7 mouse cellular contexts compared by ENCODE assay signal in the genomic region with DNA sequence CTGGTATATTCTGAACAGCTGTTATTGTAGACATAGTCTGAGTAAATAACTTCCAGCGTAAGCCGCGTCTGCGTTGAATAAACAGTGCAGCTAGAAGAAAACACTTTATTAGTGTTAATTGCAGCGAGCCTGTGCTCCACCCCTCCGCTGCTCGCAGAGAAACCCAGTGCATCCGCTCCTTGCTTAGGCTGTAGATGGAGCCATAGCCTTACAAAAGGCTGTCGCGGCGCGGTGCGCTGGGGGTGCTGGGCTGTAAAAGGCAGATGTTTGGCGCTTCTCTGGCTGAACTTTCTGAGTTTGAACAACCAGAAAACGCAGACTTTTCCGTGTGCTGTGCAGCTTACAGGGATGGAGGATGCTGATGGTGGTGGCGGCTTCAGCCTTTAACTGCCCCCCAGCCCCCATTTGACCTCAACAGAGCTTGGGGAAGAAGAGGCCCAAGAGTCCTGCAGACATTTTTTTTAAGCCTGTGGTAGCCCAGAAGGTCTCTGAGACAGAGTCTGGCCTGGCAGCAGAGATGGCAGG. TPM values are rescaled to one million over a fixed set of nuclear protein-coding genes. Genes with fewer than 3 reads are reported as not detected.
A peak's percentile ranks its signal among the peaks of the same experiment; 100 is the strongest.
DNase-seq lines count a peak whose midpoint lies in the region; ATAC-seq lines count a peak whose summit lies in the region.

No protein-coding gene starts in this region.

- no peak overlapping the region for H3K27ac ChIP-seq in hindbrain, embryonic 13.5 days

- H3K4me2 ChIP-seq in hindbrain, embryonic 13.5 days, result 0 out of 2 replicates have a peak overlapping the region, but pooled peaks have one; percentile 28

- peaks cover 5% of the 10 kb centered on the region for H3K4me1 ChIP-seq in hindbrain, embryonic 13.5 days (replicated peaks)

- H3K4me3 ChIP-seq in hindbrain, embryonic 13.5 days, result no peak overlapping the region

- peak; percentile 87 for DNase-seq in NIH3T3 (ENCODE audit: low read depth)
- peak; percentile 13 for DNase-seq in cerebellum, adult 8-10 months
- peak; percentile 20 to 66 for DNase-seq in frontal cortex, postnatal 10 days (ENCODE audit: low spot score in 2 of 2)
- DNase-seq in left cerebral cortex, postnatal 10 days (ENCODE audit: extremely low spot score in 1 of 2, low spot score in 2 of 2), result peak; percentile 47 to 76
- DNase-seq in mesoderm, embryonic 11.5 days (ENCODE audit: low read depth, low spot score), result peak; percentile 63
- DNase-seq in right cerebral cortex, postnatal 4 days, result peak; percentile 73

- ATAC-seq in hindbrain, embryonic 13.5 days (ENCODE audit: low FRiP score), result peak; percentile 79

- WGBS in hindbrain, embryonic 13.5 days, result 7% methylated on average over 17 of the region's 17 CpGs

- H3K36me3 ChIP-seq in hindbrain, embryonic 13.5 days, result no peaks in the 10 kb centered on the region

- intact Hi-C loops in left cerebral cortex, postnatal 10 days (cut with DNase I), result loop anchor here (5.0 to 10.0 kb wide), 2 partner anchors 1166 to 1534 kb away; a partner anchor contains a TSS

- no peak overlapping the region for H3K9ac ChIP-seq in hindbrain, embryonic 13.5 days

- peaks cover 55% of the 10 kb centered on the region for H3K27me3 ChIP-seq in hindbrain, embryonic 13.5 days

- no peaks in the 10 kb centered on the region for H3K9me3 ChIP-seq in hindbrain, embryonic 13.5 days

RNA-seq across cellular contexts. Expression of a gene that starts 8.9 kb away (rescaled TPM):
- polyA plus RNA-seq in hindbrain, embryonic 13.5 days (2015; fragmentation: Nextera tagmentation; extraction: Ambion mirVana), result 118 and 125 TPM in 2 replicates
- total RNA-seq in left cerebral cortex, postnatal 10 days (2021), result 10 to 100 TPM; 68.3 to 69.0 TPM

Comparison
In these comparisons a context has a peak if more than half of its experiments do, and no peak if none do; other contexts are left out.
1. DNase-seq: peak in every context shown above with its lines; median percentile 87 in NIH3T3; 73 in right cerebral cortex, postnatal 4 days; 63 in mesoderm, embryonic 11.5 days; 62 in left cerebral cortex, postnatal 10 days; 43 in frontal cortex, postnatal 10 days; 13 in cerebellum, adult 8-10 months.